9 mouse cellular contexts compared by ENCODE assay signal in genomic region chr10:69534716-69535115, GRCm38 (mm10).
DNase-seq lines count a peak whose midpoint lies in the region; ATAC-seq and TF ChIP-seq lines count a peak whose summit lies in the region.
"Had no signal": no experiment of that assay in that cellular context is flagged by ENCODE, and none has a peak within 500 bp of the region (broad histone marks: within the 10 kb centered on the region; RNA-seq: fewer than 3 reads in every experiment).

No protein-coding gene starts in this region.

- no peaks in the 10 kb centered on the region for H3K27me3 ChIP-seq in lung, postnatal 0 days (replicated peaks; ENCODE audit: insufficient read depth, low read length)
- no peaks in the 10 kb centered on the region for H3K27me3 ChIP-seq in limb, embryonic 13.5 days
- no peaks in the 10 kb centered on the region for H3K27me3 ChIP-seq in stomach, embryonic 15.5 days (replicated peaks)

- H3K4me1 ChIP-seq in lung, postnatal 0 days (ENCODE audit: insufficient read depth, low read depth, low read length) = no peaks in the 10 kb centered on the region
- H3K4me1 ChIP-seq in limb, embryonic 13.5 days = peaks cover 26% of the 10 kb centered on the region
- H3K4me1 ChIP-seq in stomach, embryonic 15.5 days = no peaks in the 10 kb centered on the region

- TF ChIP-seq EP300 in lung, postnatal 0 days (IDR thresholded peaks at IDR 0.05) = no peak

- no peak overlapping the region for H3K4me2 ChIP-seq in lung, postnatal 0 days (replicated peaks; ENCODE audit: low read depth, low read length)
- H3K4me2 ChIP-seq in limb, embryonic 13.5 days (replicated peaks) = peak overlapping the region; percentile 72
- H3K4me2 ChIP-seq in stomach, embryonic 15.5 days = peak overlapping the region; percentile 63

- H3K4me3 ChIP-seq in lung, postnatal 0 days (ENCODE audit: low read depth, low read length) = 0 out of 2 replicates have a peak overlapping the region, but pooled peaks have one; percentile 8
- peak overlapping the region; percentile 50 for H3K4me3 ChIP-seq in limb, embryonic 13.5 days
- H3K4me3 ChIP-seq in stomach, embryonic 15.5 days (replicated peaks) = peak overlapping the region; percentile 43

- DNase-seq in cerebellum, postnatal 25 days = peak; percentile 26 to 31
- DNase-seq in cerebellum, adult 11-12 months = no peak
- DNase-seq in lung, postnatal 0 days (ENCODE audit: low spot score) = no peak
- DNase-seq in lung, postnatal 4 days = no peak
- no peak for DNase-seq in right cerebral cortex, adult 18-20 months
- DNase-seq in adrenal gland, postnatal 36 days = no peak

- no peak for TF ChIP-seq CTCF in lung, postnatal 0 days (IDR thresholded peaks at IDR 0.05)

- H3K9me3 ChIP-seq in lung, postnatal 0 days (ENCODE audit: low read length) = no peaks in the 10 kb centered on the region
- no peaks in the 10 kb centered on the region for H3K9me3 ChIP-seq in limb, embryonic 13.5 days
- no peaks in the 10 kb centered on the region for H3K9me3 ChIP-seq in stomach, embryonic 15.5 days

- H3K27ac ChIP-seq in lung, postnatal 0 days (ENCODE audit: low read length) = no peak overlapping the region
- H3K27ac ChIP-seq in limb, embryonic 13.5 days = no peak overlapping the region
- no peak overlapping the region for H3K27ac ChIP-seq in stomach, embryonic 15.5 days
- H3K27ac ChIP-seq: macrophage had no signal

- no peak overlapping the region for H3K9ac ChIP-seq in lung, postnatal 0 days (replicated peaks; ENCODE audit: low read depth)
- H3K9ac ChIP-seq in limb, embryonic 13.5 days = peak overlapping the region; percentile 72; the same call in 1 of the 2 replicates
- no peak overlapping the region for H3K9ac ChIP-seq in stomach, embryonic 15.5 days

- WGBS in lung, postnatal 0 days = 73% methylated on average over 9 of the region's 9 CpGs
- 36% methylated on average over 9 of the region's 9 CpGs for WGBS in limb, embryonic 13.5 days
- WGBS in stomach, embryonic 15.5 days = 60% methylated on average over 9 of the region's 9 CpGs

- ATAC-seq in lung, postnatal 0 days = no peak
- ATAC-seq in limb, embryonic 13.5 days (ENCODE audit: low FRiP score, low read depth) = no peak
- no peak for ATAC-seq in stomach, embryonic 15.5 days (ENCODE audit: insufficient read depth, low FRiP score, low read depth)

- no peaks in the 10 kb centered on the region for H3K36me3 ChIP-seq in lung, postnatal 0 days (ENCODE audit: insufficient read depth, low read length)
- H3K36me3 ChIP-seq in limb, embryonic 13.5 days = no peaks in the 10 kb centered on the region
- H3K36me3 ChIP-seq in stomach, embryonic 15.5 days = no peaks in the 10 kb centered on the region

Comparison
In these comparisons a context has a peak if more than half of its experiments do, and no peak if none do; other contexts are left out.
1. DNase-seq: peak in cerebellum, postnatal 25 days (2 of 2); none in cerebellum, adult 11-12 months (single experiment), lung, postnatal 0 days (single experiment), lung, postnatal 4 days (0 of 2), right cerebral cortex, adult 18-20 months (single experiment) and adrenal gland, postnatal 36 days (0 of 2).
2. Peak in every context shown above with its lines, with median percentiles within 50 percentile points of each other: H3K4me3 ChIP-seq.